Mouse (Mus musculus): ENCODE measurements at regions not wholly inside any gene's neighbourhood (a gene's known extent, or its start where the extent isn't known, plus 50 kb on each side); places are given as distances from the start of the nearest gene placed in this dataset.

- DNase-seq (ENCODE audit: low read depth, low spot score): no peak
- Histone ChIP-seq H3K27ac (ENCODE audit: insufficient read depth, low read depth, low read length, poor library complexity, severe bottlenecking) (no peak overlapping the region), H3K9me3 (ENCODE audit: control insufficient read depth, insufficient read depth, low read depth, low read length) (no peaks in the 10 kb centered on the region), H3K9ac (ENCODE audit: insufficient read depth, low read depth, low read length, poor library complexity, severe bottlenecking) (no peak overlapping the region), H3K4me3 (ENCODE audit: insufficient read depth in 1 of 2, low read depth in 1 of 2, low read length in 2 of 2, poor library complexity in 1 of 2, severe bottlenecking in 1 of 2) (no peak overlapping the region), H3K36me3 (ENCODE audit: control insufficient read depth, insufficient read depth, low read length, poor library complexity, severe bottlenecking) (no peaks in the 10 kb centered on the region), H3K4me1 (ENCODE audit: control insufficient read depth in 2 of 2, insufficient read depth in 2 of 2, low read length in 2 of 2, poor library complexity in 1 of 2) (no peaks in the 10 kb centered on the region)
- in situ Hi-C loops (cut with MboI; ENCODE audit: low sequenced_read_pairs in 2 of 2, unreplicated experiment in 2 of 2): no loop called here
- TF ChIP-seq ZNF384 (IDR thresholded peaks at IDR 0.05; ENCODE audit: low read depth, low read length): no peak
- TF ChIP-seq ZC3H11A (IDR thresholded peaks at IDR 0.05; ENCODE audit: borderline replicate concordance, low read depth, low read length): no peak
- no peak for TF ChIP-seq HCFC1 (IDR thresholded peaks at IDR 0.05; ENCODE audit: borderline replicate concordance, insufficient read depth, low read length)
Observed at GRCm38 (mm10) chr10:15399964-15400363, 682.0 kb upstream of the Gje1 start.

GRCm38 (mm10) chr10:15397114-15397513, 679.1 kb upstream of the Gje1 start:
- no peak for DNase-seq (ENCODE audit: low read depth, low spot score)
- no peaks in the 10 kb centered on the region for H3K4me1 ChIP-seq (ENCODE audit: control insufficient read depth in 2 of 2, insufficient read depth in 2 of 2, low read length in 2 of 2, poor library complexity in 1 of 2)

GRCm38 (mm10) chr10:15395295-15395694, 677.3 kb upstream of the Gje1 start:
- Histone ChIP-seq H3K9me3 (ENCODE audit: control insufficient read depth, insufficient read depth, low read depth, low read length) (no peaks in the 10 kb centered on the region), H3K9ac (ENCODE audit: insufficient read depth, low read depth, low read length, poor library complexity, severe bottlenecking) (no peak overlapping the region), H3K4me3 (ENCODE audit: insufficient read depth in 1 of 2, low read depth in 1 of 2, low read length in 2 of 2, poor library complexity in 1 of 2, severe bottlenecking in 1 of 2) (no peak overlapping the region), H3K27ac (ENCODE audit: insufficient read depth, low read depth, low read length, poor library complexity, severe bottlenecking) (no peak overlapping the region), H3K4me1 (ENCODE audit: control insufficient read depth in 2 of 2, insufficient read depth in 2 of 2, low read length in 2 of 2, poor library complexity in 1 of 2) (no peaks in the 10 kb centered on the region), H3K36me3 (ENCODE audit: control insufficient read depth, insufficient read depth, low read length, poor library complexity, severe bottlenecking) (no peaks in the 10 kb centered on the region)
- in situ Hi-C loops (cut with MboI; ENCODE audit: low sequenced_read_pairs in 2 of 2, unreplicated experiment in 2 of 2): no loop called here
- no peak for DNase-seq (ENCODE audit: low read depth, low spot score)
- TF ChIP-seq ZC3H11A (IDR thresholded peaks at IDR 0.05; ENCODE audit: borderline replicate concordance, low read depth, low read length): no peak
- no peak for TF ChIP-seq MAFK (IDR thresholded peaks at IDR 0.05; ENCODE audit: insufficient read depth, low read depth, low read length)
- TF ChIP-seq HCFC1 (IDR thresholded peaks at IDR 0.05; ENCODE audit: borderline replicate concordance, insufficient read depth, low read length): no peak
- TF ChIP-seq ZNF384 (IDR thresholded peaks at IDR 0.05; ENCODE audit: low read depth, low read length): no peak
- no peak for TF ChIP-seq CHD2 (IDR thresholded peaks at IDR 0.05; ENCODE audit: low read depth, low read length)

More at GRCm38 (mm10) chr10:15397114-15397513, 679.1 kb upstream of the Gje1 start:
- H3K9me3 ChIP-seq (ENCODE audit: control insufficient read depth, insufficient read depth, low read depth, low read length): no peaks in the 10 kb centered on the region
- no peak overlapping the region for H3K4me3 ChIP-seq (ENCODE audit: insufficient read depth in 1 of 2, low read depth in 1 of 2, low read length in 2 of 2, poor library complexity in 1 of 2, severe bottlenecking in 1 of 2)
- no peak for TF ChIP-seq CHD2 (IDR thresholded peaks at IDR 0.05; ENCODE audit: low read depth, low read length)
- TF ChIP-seq MAFK (IDR thresholded peaks at IDR 0.05; ENCODE audit: insufficient read depth, low read depth, low read length): no peak
- TF ChIP-seq HCFC1 (IDR thresholded peaks at IDR 0.05; ENCODE audit: borderline replicate concordance, insufficient read depth, low read length): no peak
- no peak for TF ChIP-seq ZNF384 (IDR thresholded peaks at IDR 0.05; ENCODE audit: low read depth, low read length)
- no peak for TF ChIP-seq ZC3H11A (IDR thresholded peaks at IDR 0.05; ENCODE audit: borderline replicate concordance, low read depth, low read length)
- in situ Hi-C loops (cut with MboI; ENCODE audit: low sequenced_read_pairs in 2 of 2, unreplicated experiment in 2 of 2): no loop called here
- no peaks in the 10 kb centered on the region for H3K36me3 ChIP-seq (ENCODE audit: control insufficient read depth, insufficient read depth, low read length, poor library complexity, severe bottlenecking)
- no peak overlapping the region for H3K9ac ChIP-seq (ENCODE audit: insufficient read depth, low read depth, low read length, poor library complexity, severe bottlenecking)
- H3K27ac ChIP-seq (ENCODE audit: insufficient read depth, low read depth, low read length, poor library complexity, severe bottlenecking): no peak overlapping the region

- in situ Hi-C loops (cut with MboI; ENCODE audit: low sequenced_read_pairs in 2 of 2, unreplicated experiment in 2 of 2): no loop called here
Observed at GRCm38 (mm10) chr10:15392027-15392816, 674.2 kb upstream of the Gje1 start.

More at GRCm38 (mm10) chr10:15392027-15392816, 674.2 kb upstream of the Gje1 start:
- no peak for TF ChIP-seq ZC3H11A (IDR thresholded peaks at IDR 0.05; ENCODE audit: borderline replicate concordance, low read depth, low read length)
- TF ChIP-seq CHD2 (IDR thresholded peaks at IDR 0.05; ENCODE audit: low read depth, low read length): no peak
- TF ChIP-seq HCFC1 (IDR thresholded peaks at IDR 0.05; ENCODE audit: borderline replicate concordance, insufficient read depth, low read length): no peak
- TF ChIP-seq ZNF384 (IDR thresholded peaks at IDR 0.05; ENCODE audit: low read depth, low read length): no peak
- TF ChIP-seq MAFK (IDR thresholded peaks at IDR 0.05; ENCODE audit: insufficient read depth, low read depth, low read length): no peak
- no peaks in the 10 kb centered on the region for H3K4me1 ChIP-seq (ENCODE audit: control insufficient read depth in 2 of 2, insufficient read depth in 2 of 2, low read length in 2 of 2, poor library complexity in 1 of 2)
- no peak overlapping the region for H3K4me3 ChIP-seq (ENCODE audit: insufficient read depth in 1 of 2, low read depth in 1 of 2, low read length in 2 of 2, poor library complexity in 1 of 2, severe bottlenecking in 1 of 2)
- DNase-seq (ENCODE audit: low read depth, low spot score): no peak
- H3K36me3 ChIP-seq (ENCODE audit: control insufficient read depth, insufficient read depth, low read length, poor library complexity, severe bottlenecking): no peaks in the 10 kb centered on the region
- H3K9me3 ChIP-seq (ENCODE audit: control insufficient read depth, insufficient read depth, low read depth, low read length): no peaks in the 10 kb centered on the region
- no peak overlapping the region for H3K9ac ChIP-seq (ENCODE audit: insufficient read depth, low read depth, low read length, poor library complexity, severe bottlenecking)
- no peak overlapping the region for H3K27ac ChIP-seq (ENCODE audit: insufficient read depth, low read depth, low read length, poor library complexity, severe bottlenecking)
